Mouse (Mus musculus) macrophage (primary cell): ENCODE measurements around the gene Tmed1. TPM values are rescaled to one million over a fixed set of nuclear protein-coding genes. Genes with fewer than 3 reads are reported as not detected.

Experiments
- H3K27ac ChIP-seq: fragments of 350-480 bp; formaldehyde crosslinking; 2 replicates; pipeline ENCODE4 v1.9.0; 2021
- H3K36me3 ChIP-seq: fragments of 350-480 bp; formaldehyde crosslinking; 2 replicates; pipeline ENCODE4 v1.9.0; 2021; ENCODE audit errors: inconsistent target
- H3K4me3 ChIP-seq: fragments of 350-480 bp; formaldehyde crosslinking; 2 replicates; pipeline ENCODE4 v1.9.0; 2021; ENCODE audit errors: inconsistent target
- H3K79me2 ChIP-seq: fragments of 350-480 bp; formaldehyde crosslinking; 2 replicates; pipeline ENCODE4 v1.9.0; 2021; ENCODE audit errors: inconsistent target
- WGBS: methylation state at CpG from one replicate; pipeline ENCODE4 v1.1.7; 2026; ENCODE audit warnings: inconsistent platforms; ENCODE audit not compliant: missing documents; 5-methylcytosine and 5-hydroxymethylcytosine counted together
- polyA plus RNA-seq: library from polyadenylated mRNA; stranded (reverse); fragments of 250-400 nt; gene quantifications from 3 replicates; pipeline ENCODE4 v1.2.4, GENCODE M21; 2018; ENCODE audit warnings: inconsistent platforms
- total RNA-seq, 78 experiments: library from RNA; depleted of rRNA; stranded (reverse); fragments of 250-400 nt; gene quantifications; 1 replicate in 9 of 78; 2 replicates in 24 of 78; 3 replicates in 43 of 78; 4 replicates in 2 of 78; pipeline ENCODE4 v1.2.4; 2018; ENCODE audit warnings: inconsistent platforms in 56 of 78

Gene Tmed1
- total RNA-seq (2018; cell fraction: chromatin; rRNA removed), result 10 to 100 TPM in 1 of 26 experiments, 1 to 10 TPM in 24, under 1 TPM in 1; 0.76 to 10.5 (median 3.7) TPM
- 10 to 100 TPM in 21 of 26 experiments, 1 to 10 TPM in 5; 5.6 to 15.4 (median 11.2) TPM for total RNA-seq (2018; cell fraction: cytosol; rRNA removed)
- 10 to 100 TPM in 5 of 26 experiments, 1 to 10 TPM in 21; 3.3 to 13.1 (median 7.4) TPM for total RNA-seq (2018; cell fraction: nucleus; rRNA removed)
- 5.5 to 16.0 TPM (median 11.8 TPM) in 3 replicates for polyA plus RNA-seq

- no peaks in the 10 kb centered on the region for H3K79me2 ChIP-seq
- WGBS, result under 1% methylated on average over 44 of the region's 44 CpGs
- H3K36me3 ChIP-seq, result peaks cover 29% of the 10 kb centered on the region
- H3K4me3 ChIP-seq, result peak within 1 kb of the TSS; percentile 50
- peak within 1 kb of the TSS; percentile 81 for H3K27ac ChIP-seq
Observed at GRCm38 (mm10) chr9:21509772-21510688, at the start of gene Tmed1. Tmed1 (minus strand) TSS chr9:21510252.

GRCm38 (mm10) chr9:21559151-21559550, 49.1 kb upstream of the Tmed1 start:
- Histone ChIP-seq H3K79me2 (peaks cover 28% of the 10 kb centered on the region; the same call in 1 of the 2 replicates), H3K36me3 (no peaks in the 10 kb centered on the region), H3K27ac (no peak overlapping the region), H3K4me3 (no peak overlapping the region)
- WGBS, result 97% methylated on average over 3 of the region's 3 CpGs

GRCm38 (mm10) chr9:21558366-21558765, 48.3 kb upstream of the Tmed1 start:
- no peak overlapping the region for H3K4me3 ChIP-seq
- 89% methylated on average over 4 of the region's 4 CpGs for WGBS
- H3K79me2 ChIP-seq, result peaks cover 28% of the 10 kb centered on the region; the same call in 1 of the 2 replicates
- H3K27ac ChIP-seq, result no peak overlapping the region
- no peaks in the 10 kb centered on the region for H3K36me3 ChIP-seq

GRCm38 (mm10) chr9:21557556-21557955, 47.5 kb upstream of the Tmed1 start:
- WGBS, result 100% methylated on average over 2 of the region's 2 CpGs
- H3K36me3 ChIP-seq, result no peaks in the 10 kb centered on the region
- H3K79me2 ChIP-seq, result peaks cover 29% of the 10 kb centered on the region; the same call in 1 of the 2 replicates
- no peak overlapping the region for H3K4me3 ChIP-seq
- H3K27ac ChIP-seq, result no peak overlapping the region

GRCm38 (mm10) chr9:21556996-21557395, 46.9 kb upstream of the Tmed1 start:
- H3K27ac ChIP-seq, result no peak overlapping the region
- H3K36me3 ChIP-seq, result no peaks in the 10 kb centered on the region

GRCm38 (mm10) chr9:21555198-21555742, 45.2 kb upstream of the Tmed1 start:
- no peak overlapping the region for H3K4me3 ChIP-seq
- no peak overlapping the region for H3K27ac ChIP-seq
- no peaks in the 10 kb centered on the region for H3K36me3 ChIP-seq
- WGBS, result 88% methylated on average over 6 of the region's 6 CpGs
- peaks cover 49% of the 10 kb centered on the region; the same call in 1 of the 2 replicates for H3K79me2 ChIP-seq

More at GRCm38 (mm10) chr9:21556996-21557395, 46.9 kb upstream of the Tmed1 start:
- Histone ChIP-seq H3K79me2 (peaks cover 34% of the 10 kb centered on the region; the same call in 1 of the 2 replicates), H3K4me3 (no peak overlapping the region)
- 100% methylated on average over 2 of the region's 2 CpGs for WGBS

GRCm38 (mm10) chr9:21553607-21554273, 43.7 kb upstream of the Tmed1 start:
- Histone ChIP-seq H3K4me3 (no peak overlapping the region), H3K36me3 (no peaks in the 10 kb centered on the region)
- WGBS, result 95% methylated on average over 6 of the region's 6 CpGs

GRCm38 (mm10) chr9:21551049-21551448, 41.0 kb upstream of the Tmed1 start:
- WGBS, result 94% methylated on average over 2 of the region's 2 CpGs
- Histone ChIP-seq H3K36me3 (no peaks in the 10 kb centered on the region), H3K79me2 (peaks cover 58% of the 10 kb centered on the region), H3K4me3 (no peak overlapping the region), H3K27ac (no peak overlapping the region)

More at GRCm38 (mm10) chr9:21553607-21554273, 43.7 kb upstream of the Tmed1 start:
- Histone ChIP-seq H3K79me2 (peaks cover 61% of the 10 kb centered on the region; the same call in 1 of the 2 replicates), H3K27ac (no peak overlapping the region)

- peak overlapping the region; percentile 40 for H3K27ac ChIP-seq
- H3K79me2 ChIP-seq, result peaks cover 44% of the 10 kb centered on the region
- no peaks in the 10 kb centered on the region for H3K36me3 ChIP-seq
- 2% methylated on average over 46 of the region's 66 CpGs for WGBS
- peak overlapping the region; percentile 75 for H3K4me3 ChIP-seq
Observed at GRCm38 (mm10) chr9:21547075-21547941, 37.3 kb upstream of the Tmed1 start.

GRCm38 (mm10) chr9:21546789-21547074, 36.7 kb upstream of the Tmed1 start, which contains the start of gene Carm1:
Carm1 (plus strand) TSS chr9:21546894.
- WGBS, result 0% methylated on average over 34 of the region's 52 CpGs
- H3K79me2 ChIP-seq, result peaks cover 40% of the 10 kb centered on the region
- 0 out of 2 replicates have a peak, but pooled peaks cover 1% of the 10 kb centered on the region for H3K36me3 ChIP-seq
- H3K4me3 ChIP-seq, result peak within 1 kb of the TSS; percentile 75
- H3K27ac ChIP-seq, result peak within 1 kb of the TSS; percentile 40

GRCm38 (mm10) chr9:21545916-21546788, 36.1 kb upstream of the Tmed1 start:
- Histone ChIP-seq H3K79me2 (peaks cover 35% of the 10 kb centered on the region), H3K27ac (peak overlapping the region; percentile 38; the same call in 1 of the 2 replicates), H3K4me3 (peak overlapping the region; percentile 41), H3K36me3 (peaks cover 7% of the 10 kb centered on the region; the same call in 1 of the 2 replicates)
- WGBS, result under 1% methylated on average over 67 of the region's 67 CpGs

GRCm38 (mm10) chr9:21545351-21545915, 35.4 kb upstream of the Tmed1 start:
- 43% methylated on average over 9 of the region's 9 CpGs for WGBS
- peaks cover 14% of the 10 kb centered on the region; the same call in 1 of the 2 replicates for H3K36me3 ChIP-seq
- peak overlapping the region; percentile 41 for H3K4me3 ChIP-seq
- peak overlapping the region; percentile 38; the same call in 1 of the 2 replicates for H3K27ac ChIP-seq
- peaks cover 28% of the 10 kb centered on the region for H3K79me2 ChIP-seq
